Mouse (Mus musculus): ENCODE measurements at regions not wholly inside any gene's neighbourhood (a gene's known extent, or its start where the extent isn't known, plus 50 kb on each side); places are given as distances from the start of the nearest gene placed in this dataset.

DNA sequence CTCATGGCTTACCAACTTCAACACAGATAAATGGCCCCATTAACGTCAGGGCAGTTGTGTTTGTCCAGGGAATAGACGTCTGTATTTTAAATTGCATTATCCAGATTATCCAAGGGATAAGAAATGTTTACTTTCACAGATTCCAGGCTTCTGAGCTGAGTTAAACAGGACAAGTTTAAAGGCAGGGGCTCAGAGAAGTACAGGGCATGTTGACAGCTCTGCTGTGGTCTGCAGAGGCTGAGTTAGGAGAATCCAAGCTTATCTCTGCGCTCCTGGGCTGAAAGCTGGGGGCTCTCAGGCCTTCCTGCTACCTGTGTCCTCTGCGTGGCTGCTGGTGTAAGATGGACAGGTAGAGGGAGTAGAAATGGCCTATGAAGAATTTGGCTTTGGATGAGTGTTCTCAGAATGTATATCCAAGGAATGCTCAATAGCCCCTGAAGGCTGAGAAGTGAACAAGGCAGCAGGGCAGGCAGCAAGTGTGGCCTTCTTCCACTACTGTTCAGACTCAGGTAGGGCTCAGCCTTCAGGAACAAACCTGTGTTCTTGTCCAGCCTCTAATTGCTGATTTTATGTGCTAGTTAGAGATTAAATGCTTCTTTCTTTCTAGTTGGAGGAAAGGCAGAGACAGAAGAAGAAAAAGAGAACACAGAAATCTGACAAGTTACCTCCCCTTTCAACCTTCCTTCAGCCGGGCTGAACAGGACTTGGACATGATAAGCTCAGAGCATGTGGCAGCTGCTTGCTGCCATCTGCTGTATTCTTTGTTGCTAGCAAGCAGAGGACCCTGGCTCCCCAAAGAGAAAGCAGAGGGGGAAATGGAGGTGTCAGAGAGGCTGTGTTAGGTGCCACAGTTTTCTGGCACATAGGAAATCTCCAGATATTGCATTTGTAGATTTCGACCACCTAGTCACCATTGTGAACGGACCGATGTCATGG is 77.9 kb upstream of the Grem2 start:
- DNase-seq: peak; percentile 1 to 9

DNA sequence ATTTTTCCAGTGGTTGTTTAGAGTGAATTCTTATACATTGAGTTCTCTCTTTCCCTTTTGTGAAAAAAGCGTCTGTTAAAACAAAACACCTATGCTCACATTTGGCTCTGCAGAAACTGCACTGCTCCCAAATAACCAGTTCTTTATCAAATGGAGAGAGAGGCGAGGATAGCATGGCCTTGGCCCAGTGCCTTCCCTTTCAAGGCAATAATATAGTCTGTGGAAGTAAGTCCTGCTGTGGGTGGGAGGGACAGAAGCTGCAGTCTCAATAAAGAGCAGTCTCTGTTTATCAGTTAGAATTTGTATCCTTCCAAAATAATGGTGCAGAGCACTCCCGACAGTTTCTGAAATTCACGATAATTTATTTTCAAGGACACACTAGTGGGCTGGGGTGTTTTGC is 70.9 kb upstream of the Grem2 start:
- no peak for DNase-seq

DNA sequence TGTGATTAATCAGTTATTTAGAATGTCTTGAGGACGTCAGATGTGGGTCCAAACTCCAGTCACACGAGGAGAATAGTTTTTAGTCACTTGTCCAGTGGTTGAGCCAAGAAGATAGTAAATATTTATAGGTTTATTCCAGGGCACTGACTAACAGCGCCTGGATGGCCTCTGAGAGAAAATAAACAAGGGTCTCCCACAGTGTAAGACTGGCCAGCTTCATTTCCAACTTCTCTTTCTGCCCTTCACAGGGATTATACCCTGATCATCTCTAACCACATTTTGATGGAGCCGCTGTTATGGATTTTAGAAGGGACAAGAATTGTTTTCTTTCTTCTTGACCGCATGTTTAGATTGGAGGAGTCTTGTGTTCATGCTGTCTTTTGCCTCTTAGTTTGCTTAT is 67.0 kb upstream of the Grem2 start:
- DNase-seq: no peak

DNA sequence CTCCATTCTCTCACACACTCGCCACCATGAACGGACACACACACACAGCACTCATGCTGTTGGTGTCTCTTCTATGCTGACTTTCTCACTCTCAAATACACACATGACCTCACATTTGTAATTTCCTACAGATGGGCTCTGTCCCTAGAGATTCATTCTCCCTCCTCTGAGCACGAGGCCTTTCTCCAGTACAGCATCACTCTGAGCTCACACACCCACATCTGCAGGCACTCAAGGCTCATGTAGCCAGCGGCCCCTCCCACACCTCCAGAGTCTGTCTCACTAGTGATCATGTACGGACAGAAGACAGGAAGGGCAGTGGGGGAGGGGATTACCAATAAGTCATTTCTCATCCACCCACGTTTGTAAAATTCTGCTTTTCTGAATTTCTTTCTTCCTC is 50.3 kb upstream of the Grem2 start:
- DNase-seq: no peak

Measured in kidney, adult 8-10 months (tissue).